Mouse (Mus musculus): ENCODE measurements around the gene Ptpn23. TPM values are rescaled to one million over a fixed set of nuclear protein-coding genes. Genes with fewer than 3 reads are reported as not detected.

Gene Ptpn23
- polyA plus RNA-seq, 1 experiment = 34.0 TPM

- 61% methylated on average over 7 of the region's 7 CpGs for WGBS
- Histone ChIP-seq H3K4me1 (ENCODE audit: control insufficient read depth, insufficient read depth, low read length) (peaks cover 2% of the 10 kb centered on the region; the same call in 1 of the 2 replicates), H3K4me3 (replicated peaks; ENCODE audit: extremely low read depth, low read depth, low read length) (no peak overlapping the region)
- TF ChIP-seq CTCF (IDR thresholded peaks at IDR 0.05; ENCODE audit: insufficient read depth, low read length) (no peak), POLR2A (IDR thresholded peaks at IDR 0.05; ENCODE audit: borderline replicate concordance, extremely low read depth, low read depth, low read length) (no peak)
- no peak for DNase-seq
Observed at GRCm38 (mm10) chr9:110345057-110345739, 62.8 kb downstream of the Ptpn23 start.

DNA sequence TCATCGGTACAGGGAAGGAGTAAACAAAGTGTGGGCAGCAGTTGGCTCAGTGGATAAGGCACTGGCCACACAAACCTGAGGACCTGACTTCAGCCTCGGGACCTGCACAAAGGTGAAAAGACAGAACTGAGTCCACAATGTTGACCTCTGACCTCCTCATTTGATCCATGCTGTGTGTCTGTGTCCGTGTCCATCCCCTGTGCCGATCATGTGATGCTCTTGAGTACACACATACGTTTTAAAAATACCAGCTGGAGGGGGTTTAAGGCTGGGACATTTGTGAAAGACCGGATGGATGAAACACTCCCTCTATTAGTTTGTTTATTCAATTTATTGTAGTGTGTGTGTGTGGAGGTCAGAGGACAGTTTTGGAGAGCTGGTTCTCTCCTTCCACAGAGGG is 64.2 kb downstream of the Ptpn23 start:
- TF ChIP-seq POLR2A (IDR thresholded peaks at IDR 0.05; ENCODE audit: borderline replicate concordance, extremely low read depth, low read depth, low read length) = no peak
- no peak for TF ChIP-seq CTCF (IDR thresholded peaks at IDR 0.05; ENCODE audit: insufficient read depth, low read length)
- WGBS = 31% methylated on average over 6 of the region's 6 CpGs
- DNase-seq = no peak
- Histone ChIP-seq H3K4me3 (replicated peaks; ENCODE audit: extremely low read depth, low read depth, low read length) (no peak overlapping the region), H3K4me1 (ENCODE audit: control insufficient read depth, insufficient read depth, low read length) (peaks cover 2% of the 10 kb centered on the region; the same call in 1 of the 2 replicates)

DNA sequence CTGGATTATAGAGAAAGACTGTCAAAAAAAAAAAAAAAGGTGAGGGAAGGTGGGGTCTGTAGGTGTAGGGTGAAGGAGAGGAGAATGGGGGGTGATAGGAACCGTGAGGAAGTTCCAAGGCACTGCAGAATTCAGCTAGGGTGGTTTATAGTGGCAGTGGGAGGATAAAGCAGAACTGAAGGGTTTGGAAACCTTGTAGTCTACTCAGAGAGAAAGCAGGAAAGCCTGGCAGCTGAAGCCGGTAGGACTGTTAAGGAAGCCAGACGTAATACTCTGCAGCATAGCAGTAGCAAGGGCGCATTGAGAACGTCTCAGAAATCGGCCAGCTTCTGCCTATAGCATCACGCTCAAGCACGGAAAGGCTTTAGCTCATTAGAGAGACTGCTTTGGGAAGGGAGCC is 66.0 kb downstream of the Ptpn23 start:
- no peak overlapping the region for H3K4me3 ChIP-seq (replicated peaks; ENCODE audit: extremely low read depth, low read depth, low read length)
- no peak for TF ChIP-seq POLR2A (IDR thresholded peaks at IDR 0.05; ENCODE audit: borderline replicate concordance, extremely low read depth, low read depth, low read length)
- no peak for TF ChIP-seq CTCF (IDR thresholded peaks at IDR 0.05; ENCODE audit: insufficient read depth, low read length)
- 75% methylated on average over 8 of the region's 8 CpGs for WGBS
- H3K4me1 ChIP-seq (ENCODE audit: control insufficient read depth, insufficient read depth, low read length) = peaks cover 2% of the 10 kb centered on the region; the same call in 1 of the 2 replicates
- no peak for DNase-seq

- Histone ChIP-seq H3K4me1 (ENCODE audit: control insufficient read depth, insufficient read depth, low read length) (peaks cover 2% of the 10 kb centered on the region; the same call in 1 of the 2 replicates), H3K4me3 (replicated peaks; ENCODE audit: extremely low read depth, low read depth, low read length) (no peak overlapping the region)
- DNase-seq = no peak
- WGBS = 82% methylated on average over 5 of the region's 5 CpGs
- TF ChIP-seq POLR2A (IDR thresholded peaks at IDR 0.05; ENCODE audit: borderline replicate concordance, extremely low read depth, low read depth, low read length) (no peak), CTCF (IDR thresholded peaks at IDR 0.05; ENCODE audit: insufficient read depth, low read length) (no peak)
Observed at GRCm38 (mm10) chr9:110340037-110340750, 67.8 kb downstream of the Ptpn23 start.

Other genes with a start within 250 kb of the Ptpn23 start
- gene Cspg5, start 164.4 kb downstream of the Ptpn23 start, polyA plus RNA-seq (2012; rRNA removed) = 0.61 and 0.71 TPM in 2 replicates
- gene Elp6, start 103.0 kb downstream of the Ptpn23 start, polyA plus RNA-seq (2012; rRNA removed) = 6.2 and 8.2 TPM in 2 replicates
- 36.7 and 42.1 TPM in 2 replicates for gene Scap, start 74.9 kb downstream of the Ptpn23 start, polyA plus RNA-seq (2012; rRNA removed)
- gene Ngp, start 11.5 kb upstream of the Ptpn23 start, polyA plus RNA-seq (2012; rRNA removed) = 0.36 and 3.4 TPM in 2 replicates
- gene Klhl18, start 68.5 kb upstream of the Ptpn23 start, polyA plus RNA-seq (2012; rRNA removed) = 19.2 and 21.1 TPM in 2 replicates
- gene Kif9, start 68.7 kb upstream of the Ptpn23 start, polyA plus RNA-seq (2012; rRNA removed) = 2.9 and 5.8 TPM in 2 replicates
- gene Setd2, start 124.4 kb upstream of the Ptpn23 start, polyA plus RNA-seq (2012; rRNA removed) = 34.6 and 42.6 TPM in 2 replicates
- 20.0 and 22.9 TPM in 2 replicates for gene Nradd, start 216.2 kb upstream of the Ptpn23 start, polyA plus RNA-seq (2012; rRNA removed)
- gene Nbeal2, start 245.9 kb upstream of the Ptpn23 start, polyA plus RNA-seq (2012; rRNA removed) = 58.4 and 66.4 TPM in 2 replicates
- 101 and 124 TPM in 2 replicates for gene Ccdc12, start 248.3 kb upstream of the Ptpn23 start, polyA plus RNA-seq (2012; rRNA removed)

All from lung, adult 2 months (tissue).